Comparison of ENCODE assay signal across 8 mouse cellular contexts in the genomic region with DNA sequence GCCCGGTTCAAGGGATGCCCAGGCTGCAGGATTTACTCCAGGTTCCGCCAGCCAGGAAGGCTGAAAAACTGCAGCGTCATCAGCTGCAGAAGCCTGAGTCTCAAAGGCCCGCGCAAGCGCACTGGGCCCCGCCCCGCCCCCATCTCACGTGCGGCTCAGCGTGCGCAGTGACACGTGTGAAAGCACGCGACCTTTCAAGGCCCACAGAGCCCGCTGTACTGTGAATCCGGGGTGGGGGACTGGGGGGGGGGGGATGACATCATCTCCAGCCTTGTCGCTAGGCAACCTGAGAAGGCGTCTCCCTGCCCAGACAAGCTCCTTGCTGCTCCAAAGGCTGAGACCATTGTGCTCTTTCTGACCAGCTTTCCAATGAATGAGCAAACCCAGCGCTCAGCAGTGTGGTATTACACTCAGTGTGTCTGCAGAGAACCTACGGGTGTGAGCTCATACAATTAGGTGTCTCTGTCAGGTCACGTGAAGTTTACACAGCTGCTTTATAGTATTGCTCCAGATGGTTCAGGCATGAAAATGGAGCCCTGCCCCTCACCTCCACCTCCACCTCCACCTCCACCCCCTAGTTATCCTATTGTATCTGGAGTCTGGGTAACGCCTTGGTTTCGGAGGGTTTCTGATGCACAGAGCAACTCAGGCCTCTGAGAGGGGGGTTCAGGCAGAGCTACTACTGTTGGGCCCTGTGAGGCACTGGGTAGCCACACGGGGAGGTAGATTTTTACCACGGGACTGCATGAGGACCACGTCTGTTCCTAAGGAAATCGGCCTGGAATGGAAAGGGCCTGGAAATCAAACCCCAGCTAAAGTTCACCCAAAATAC. TPM values are rescaled to one million over a fixed set of nuclear protein-coding genes. Genes with fewer than 3 reads are reported as not detected.
DNase-seq lines count a peak whose midpoint lies in the region; ATAC-seq lines count a peak whose summit lies in the region.

No protein-coding gene starts in this region.

- peak; percentile 97 for ATAC-seq in forebrain, embryonic 11.5 days (replicated peaks; ENCODE audit: low FRiP score)
- ATAC-seq in heart, embryonic 16.5 days (replicated peaks; ENCODE audit: extremely low read depth, insufficient read depth, low FRiP score), result peak; percentile 82
- peak; percentile 75 for ATAC-seq in liver, embryonic 13.5 days (ENCODE audit: low read depth)
- ATAC-seq in stomach, embryonic 15.5 days (ENCODE audit: insufficient read depth, low FRiP score, low read depth), result peak; percentile 90

- H3K9ac ChIP-seq in forebrain, embryonic 11.5 days (ENCODE audit: low read length), result peak overlapping the region; percentile 8; the same call in 1 of the 2 replicates
- H3K9ac ChIP-seq in heart, embryonic 16.5 days (ENCODE audit: low read length), result peak overlapping the region; percentile 38
- H3K9ac ChIP-seq in liver, embryonic 13.5 days, result no peak overlapping the region
- H3K9ac ChIP-seq in stomach, embryonic 15.5 days, result no peak overlapping the region

- WGBS in forebrain, embryonic 11.5 days, result 3% methylated on average over 28 of the region's 28 CpGs
- WGBS in heart, embryonic 16.5 days, result 10% methylated on average over 27 of the region's 28 CpGs
- 20% methylated on average over 28 of the region's 28 CpGs for WGBS in liver, embryonic 13.5 days (ENCODE audit: insufficient replicate concordance)
- 11% methylated on average over 28 of the region's 28 CpGs for WGBS in stomach, embryonic 15.5 days

- H3K36me3 ChIP-seq in forebrain, embryonic 11.5 days (ENCODE audit: control insufficient read depth, insufficient read depth, low read length), result no peaks in the 10 kb centered on the region
- H3K36me3 ChIP-seq in heart, embryonic 16.5 days (ENCODE audit: control insufficient read depth, insufficient read depth), result no peaks in the 10 kb centered on the region
- no peaks in the 10 kb centered on the region for H3K36me3 ChIP-seq in liver, embryonic 13.5 days
- H3K36me3 ChIP-seq in stomach, embryonic 15.5 days, result no peaks in the 10 kb centered on the region

- H3K27me3 ChIP-seq in forebrain, embryonic 11.5 days (ENCODE audit: control insufficient read depth, insufficient read depth, low read length), result no peaks in the 10 kb centered on the region
- H3K27me3 ChIP-seq in heart, embryonic 16.5 days (ENCODE audit: control insufficient read depth, insufficient read depth, low read length), result no peaks in the 10 kb centered on the region
- H3K27me3 ChIP-seq in liver, embryonic 13.5 days, result peaks cover 14% of the 10 kb centered on the region
- no peaks in the 10 kb centered on the region; the same call in 1 of the 2 replicates for H3K27me3 ChIP-seq in stomach, embryonic 15.5 days (replicated peaks)

- no peaks in the 10 kb centered on the region for H3K9me3 ChIP-seq in forebrain, embryonic 11.5 days (ENCODE audit: control insufficient read depth, low read length)
- H3K9me3 ChIP-seq in heart, embryonic 16.5 days (replicated peaks; ENCODE audit: control insufficient read depth, low read length), result no peaks in the 10 kb centered on the region
- no peaks in the 10 kb centered on the region for H3K9me3 ChIP-seq in liver, embryonic 13.5 days (replicated peaks)
- H3K9me3 ChIP-seq in stomach, embryonic 15.5 days, result no peaks in the 10 kb centered on the region

- DNase-seq in CD4-positive, CD25-positive, alpha-beta regulatory T cell, adult 2 months (ENCODE audit: low read depth, low spot score), result peak; percentile 94
- DNase-seq in c-Kit-positive CD71-negative TER-119-negative erythroid progenitor cells, embryonic 14.5 days (ENCODE audit: low read depth), result peak; percentile 79
- DNase-seq in forebrain, embryonic 11.5 days (ENCODE audit: low spot score), result peak; percentile 99
- peak; percentile 95 to 96 for DNase-seq in kidney, postnatal 25 days
- peak; percentile 68 for DNase-seq in liver, embryonic 13.5 days
- DNase-seq in natural killer cell, adult 2 months (ENCODE audit: low spot score in 2 of 2), result peak; percentile 87 to 95

- H3K27ac ChIP-seq in forebrain, embryonic 11.5 days (ENCODE audit: low read depth, low read length), result peak overlapping the region; percentile 70
- H3K27ac ChIP-seq in heart, embryonic 16.5 days (ENCODE audit: low read length), result peak overlapping the region; percentile 26
- H3K27ac ChIP-seq in liver, embryonic 13.5 days, result no peak overlapping the region
- no peak overlapping the region for H3K27ac ChIP-seq in stomach, embryonic 15.5 days

- peak overlapping the region; percentile 26; the same call in 1 of the 2 replicates for H3K4me2 ChIP-seq in forebrain, embryonic 11.5 days (ENCODE audit: low read depth, low read length, severe bottlenecking)
- H3K4me2 ChIP-seq in heart, embryonic 16.5 days (ENCODE audit: low read depth, low read length), result peak overlapping the region; percentile 68
- H3K4me2 ChIP-seq in liver, embryonic 13.5 days, result peak overlapping the region; percentile 41
- peak overlapping the region; percentile 56 for H3K4me2 ChIP-seq in stomach, embryonic 15.5 days

- H3K4me3 ChIP-seq in forebrain, embryonic 11.5 days (ENCODE audit: low read depth, low read length), result no peak overlapping the region; the same call in 1 of the 2 replicates
- peak overlapping the region; percentile 32 for H3K4me3 ChIP-seq in heart, embryonic 16.5 days (ENCODE audit: low read length)
- no peak overlapping the region for H3K4me3 ChIP-seq in liver, embryonic 13.5 days (replicated peaks)
- peak overlapping the region; percentile 5; the same call in 1 of the 2 replicates for H3K4me3 ChIP-seq in stomach, embryonic 15.5 days (replicated peaks)

- peaks cover 15% of the 10 kb centered on the region for H3K4me1 ChIP-seq in forebrain, embryonic 11.5 days (replicated peaks; ENCODE audit: control insufficient read depth, insufficient read depth, low read length)
- peaks cover 35% of the 10 kb centered on the region for H3K4me1 ChIP-seq in heart, embryonic 16.5 days (ENCODE audit: control insufficient read depth, insufficient read depth, low read length)
- H3K4me1 ChIP-seq in liver, embryonic 13.5 days (replicated peaks), result peaks cover 12% of the 10 kb centered on the region
- H3K4me1 ChIP-seq in stomach, embryonic 15.5 days, result peaks cover 4% of the 10 kb centered on the region; the same call in 1 of the 2 replicates

RNA-seq across cellular contexts. Expression of gene Bhlhe41, which starts 9.4 kb away (rescaled TPM):
- polyA plus RNA-seq in forebrain, embryonic 11.5 days (2014; fragmentation: Nextera tagmentation; extraction: Ambion mirVana), result 2.1 and 2.4 TPM in 2 replicates
- polyA plus RNA-seq in heart, embryonic 16.5 days (2015; fragmentation: Nextera tagmentation; extraction: Ambion mirVana), result 5.9 and 6.1 TPM in 2 replicates
- 0.08 TPM in 2 replicates for polyA plus RNA-seq in liver, embryonic 13.5 days (2015; fragmentation: Nextera tagmentation; extraction: Ambion mirVana)
- 0.89 and 1.3 TPM in 2 replicates for polyA plus RNA-seq in stomach, embryonic 15.5 days (2015; fragmentation: Nextera tagmentation; extraction: Ambion mirVana)

Comparison
In these comparisons a context has a peak if more than half of its experiments do, and no peak if none do; other contexts are left out.
1. H3K27ac ChIP-seq: peak in forebrain, embryonic 11.5 days (single experiment) and heart, embryonic 16.5 days (single experiment); none in liver, embryonic 13.5 days (single experiment) and stomach, embryonic 15.5 days (single experiment).
2. H3K4me3 ChIP-seq: peak in heart, embryonic 16.5 days (single experiment) and stomach, embryonic 15.5 days (single experiment); none in forebrain, embryonic 11.5 days (single experiment) and liver, embryonic 13.5 days (single experiment).
3. H3K9ac ChIP-seq: peak in forebrain, embryonic 11.5 days (single experiment) and heart, embryonic 16.5 days (single experiment); none in liver, embryonic 13.5 days (single experiment) and stomach, embryonic 15.5 days (single experiment).
4. Peak in every context shown above with its lines, with median percentiles within 50 percentile points of each other: DNase-seq, ATAC-seq and H3K4me2 ChIP-seq.